ENCODE assay signal across 28 mouse cellular contexts in genomic region chr3:136829109-136829508, GRCm38 (mm10).
DNase-seq lines count a peak whose midpoint lies in the region; ATAC-seq and TF ChIP-seq lines count a peak whose summit lies in the region.
"Had no signal": no experiment of that assay in that cellular context is flagged by ENCODE, and none has a peak within 500 bp of the region (broad histone marks: within the 10 kb centered on the region; RNA-seq: fewer than 3 reads in every experiment).

No protein-coding gene starts in this region.

- H3K4me1 ChIP-seq in forebrain, embryonic 16.5 days (replicated peaks; ENCODE audit: control insufficient read depth, insufficient read depth, low read length): peaks cover 32% of the 10 kb centered on the region
- peaks cover 24% of the 10 kb centered on the region for H3K4me1 ChIP-seq in forebrain, embryonic 12.5 days
- peaks cover 11% of the 10 kb centered on the region; the same call in 1 of the 2 replicates for H3K4me1 ChIP-seq in cortical plate, adult 2 months (ENCODE audit: control insufficient read depth, insufficient read depth, low read length)
- H3K4me1 ChIP-seq in midbrain, embryonic 16.5 days (ENCODE audit: control insufficient read depth, insufficient read depth, low read length): peaks cover 35% of the 10 kb centered on the region
- H3K4me1 ChIP-seq: intestine, embryonic 15.5 days had no signal

- no peaks in the 10 kb centered on the region for H3K27me3 ChIP-seq in forebrain, embryonic 16.5 days (replicated peaks; ENCODE audit: control insufficient read depth, insufficient read depth, low read length)
- no peaks in the 10 kb centered on the region; the same call in 1 of the 2 replicates for H3K27me3 ChIP-seq in forebrain, embryonic 12.5 days
- no peaks in the 10 kb centered on the region for H3K27me3 ChIP-seq in midbrain, embryonic 16.5 days (ENCODE audit: control insufficient read depth, insufficient read depth, low read depth, low read length)
- H3K27me3 ChIP-seq: embryonic facial prominence, embryonic 13.5 days; heart, embryonic 12.5 days; heart, embryonic 15.5 days; hindbrain, embryonic 13.5 days; intestine, embryonic 15.5 days had no signal

- no peak for ATAC-seq in forebrain, embryonic 16.5 days
- no peak for ATAC-seq in forebrain, embryonic 12.5 days (ENCODE audit: low FRiP score)
- ATAC-seq in midbrain, embryonic 16.5 days: no peak
- ATAC-seq: activated CD4-positive, CD25-positive, alpha-beta regulatory T cell, adult 4 months; hindbrain, embryonic 16.5 days; intestine, embryonic 15.5 days had no signal

- H3K9ac ChIP-seq in forebrain, embryonic 16.5 days (replicated peaks; ENCODE audit: low read depth, low read length): no peak overlapping the region
- no peak overlapping the region for H3K9ac ChIP-seq in forebrain, embryonic 12.5 days
- H3K9ac ChIP-seq in midbrain, embryonic 16.5 days (ENCODE audit: low read depth, low read length): no peak overlapping the region
- H3K9ac ChIP-seq: embryonic facial prominence, embryonic 13.5 days; heart, embryonic 12.5 days; heart, embryonic 15.5 days; hindbrain, embryonic 13.5 days; intestine, embryonic 15.5 days had no signal

- 87% methylated on average over 5 of the region's 5 CpGs for WGBS in forebrain, embryonic 16.5 days
- WGBS in forebrain, embryonic 12.5 days: 77% methylated on average over 5 of the region's 5 CpGs
- 63% methylated on average over 5 of the region's 5 CpGs for WGBS in midbrain, embryonic 16.5 days

- no peak overlapping the region for H3K4me3 ChIP-seq in forebrain, embryonic 16.5 days (replicated peaks; ENCODE audit: low read length)
- H3K4me3 ChIP-seq in forebrain, embryonic 12.5 days (replicated peaks): no peak overlapping the region
- H3K4me3 ChIP-seq in layer of hippocampus, adult 2 months: no peak overlapping the region
- H3K4me3 ChIP-seq in cortical plate, adult 2 months (ENCODE audit: insufficient read depth, low read length): no peak overlapping the region
- H3K4me3 ChIP-seq in midbrain, embryonic 16.5 days (ENCODE audit: low read depth, low read length): no peak overlapping the region
- H3K4me3 ChIP-seq: embryonic facial prominence, embryonic 10.5 days; embryonic facial prominence, embryonic 13.5 days; erythroblast, embryonic 14.5 days; heart, embryonic 12.5 days; heart, embryonic 15.5 days; hindbrain, embryonic 10.5 days; hindbrain, embryonic 13.5 days; intestine, embryonic 15.5 days had no signal

- peak overlapping the region; percentile 53 for H3K27ac ChIP-seq in forebrain, embryonic 16.5 days (ENCODE audit: low read length)
- no peak overlapping the region for H3K27ac ChIP-seq in forebrain, embryonic 12.5 days
- H3K27ac ChIP-seq in layer of hippocampus, adult 2 months: peak overlapping the region; percentile 88
- H3K27ac ChIP-seq in cortical plate, adult 2 months (ENCODE audit: insufficient read depth, low read length): peak overlapping the region; percentile 79
- no peak overlapping the region for H3K27ac ChIP-seq in midbrain, embryonic 16.5 days (ENCODE audit: low read length)
- H3K27ac ChIP-seq: embryonic facial prominence, embryonic 10.5 days; embryonic facial prominence, embryonic 13.5 days; heart, embryonic 15.5 days; hindbrain, embryonic 10.5 days; hindbrain, embryonic 13.5 days; intestine, embryonic 15.5 days had no signal

- no peak for DNase-seq in layer of hippocampus, adult 2 months (ENCODE audit: low spot score in 2 of 2)
- DNase-seq in layer of hippocampus, postnatal 25 days (ENCODE audit: extremely low spot score in 1 of 2, low spot score in 1 of 2): no peak
- peak; percentile 17 for DNase-seq in forelimb bud, embryonic 11.5 days (ENCODE audit: low read depth, low spot score)
- DNase-seq: adrenal gland, adult 8-10 months; adrenal gland, postnatal 25 days; cerebellum, adult 11-12 months; cerebellum, adult 8-10 months; cerebellum, postnatal 10 days; cerebellum, postnatal 36 days; gastrocnemius, postnatal 10 days; gastrocnemius, postnatal 36 days; heart, postnatal 10 days; heart, postnatal 36 days; kidney, adult 11 months had no signal

- no peaks in the 10 kb centered on the region for H3K36me3 ChIP-seq in forebrain, embryonic 16.5 days (ENCODE audit: control insufficient read depth, insufficient read depth)
- no peaks in the 10 kb centered on the region for H3K36me3 ChIP-seq in forebrain, embryonic 12.5 days (replicated peaks)
- no peaks in the 10 kb centered on the region for H3K36me3 ChIP-seq in midbrain, embryonic 16.5 days (ENCODE audit: control insufficient read depth, insufficient read depth, low read length)
- H3K36me3 ChIP-seq: embryonic facial prominence, embryonic 10.5 days; embryonic facial prominence, embryonic 13.5 days; heart, embryonic 12.5 days; heart, embryonic 15.5 days; hindbrain, embryonic 10.5 days; hindbrain, embryonic 13.5 days; intestine, embryonic 15.5 days had no signal

- H3K9me3 ChIP-seq in forebrain, embryonic 16.5 days (ENCODE audit: control insufficient read depth, low read length): no peaks in the 10 kb centered on the region
- H3K9me3 ChIP-seq in forebrain, embryonic 12.5 days: no peaks in the 10 kb centered on the region
- H3K9me3 ChIP-seq in midbrain, embryonic 16.5 days (replicated peaks; ENCODE audit: control insufficient read depth, low read length, poor library complexity, severe bottlenecking): no peaks in the 10 kb centered on the region
- H3K9me3 ChIP-seq: embryonic facial prominence, embryonic 10.5 days; embryonic facial prominence, embryonic 13.5 days; heart, embryonic 12.5 days; heart, embryonic 15.5 days; hindbrain, embryonic 10.5 days; hindbrain, embryonic 13.5 days; intestine, embryonic 15.5 days had no signal

- no peak overlapping the region for H3K4me2 ChIP-seq in forebrain, embryonic 16.5 days (ENCODE audit: low read length)
- no peak overlapping the region for H3K4me2 ChIP-seq in forebrain, embryonic 12.5 days
- no peak overlapping the region for H3K4me2 ChIP-seq in midbrain, embryonic 16.5 days (ENCODE audit: low read length)
- H3K4me2 ChIP-seq: embryonic facial prominence, embryonic 13.5 days; heart, embryonic 12.5 days; heart, embryonic 15.5 days; hindbrain, embryonic 13.5 days; intestine, embryonic 15.5 days had no signal

- TF ChIP-seq CTCF in layer of hippocampus, adult 2 months (conservative IDR thresholded peaks at IDR 0.05): no peak
- TF ChIP-seq CTCF in cortical plate, adult 2 months (IDR thresholded peaks at IDR 0.05; ENCODE audit: extremely low read depth, insufficient read depth, low read length): no peak

- no peak for TF ChIP-seq POLR2A in cortical plate, adult 2 months (IDR thresholded peaks at IDR 0.05; ENCODE audit: extremely low read depth, insufficient read depth, low read length)

Comparison
In these comparisons a context has a peak if more than half of its experiments do, and no peak if none do; other contexts are left out.
1. H3K27ac ChIP-seq: peak in forebrain, embryonic 16.5 days (single experiment), layer of hippocampus, adult 2 months (single experiment) and cortical plate, adult 2 months (single experiment); none in forebrain, embryonic 12.5 days (single experiment) and midbrain, embryonic 16.5 days (single experiment).